Mouse (Mus musculus): ENCODE results near the gene Gsto2. TPM values are rescaled to one million over a fixed set of nuclear protein-coding genes. Genes with fewer than 3 reads are reported as not detected.

Gene Gsto2
- polyA plus RNA-seq, 1 experiment = not detected

GRCm38 (mm10) chr19:47854796-47855783, 10.2 kb upstream of the Gsto2 start, which contains the start of gene Gsto1:
Gsto1 (plus strand) TSS chr19:47854970.
- Histone ChIP-seq H3K4me3 (ENCODE audit: insufficient read depth, low read depth, low read length) (peak within 1 kb of the TSS; percentile 71), H3K27ac (ENCODE audit: insufficient read depth, low read depth, low read length) (no peak within 1 kb of the TSS), H3K4me1 (ENCODE audit: control insufficient read depth, insufficient read depth, low read length) (peaks cover 8% of the 10 kb centered on the region)
- TF ChIP-seq POLR2A (IDR thresholded peaks at IDR 0.05; ENCODE audit: insufficient read depth, low read depth, low read length) (peak; percentile 60; the same call in 1 of the 2 replicates), CTCF (IDR thresholded peaks at IDR 0.05; ENCODE audit: insufficient read depth, low read depth, low read length) (no peak)
- 1% methylated on average over 60 of the region's 60 CpGs for WGBS

- Histone ChIP-seq H3K4me1 (ENCODE audit: control insufficient read depth, insufficient read depth, low read length) (peaks cover 8% of the 10 kb centered on the region), H3K4me3 (ENCODE audit: insufficient read depth, low read depth, low read length) (no peak overlapping the region), H3K27ac (ENCODE audit: insufficient read depth, low read depth, low read length) (no peak overlapping the region)
- TF ChIP-seq POLR2A (IDR thresholded peaks at IDR 0.05; ENCODE audit: insufficient read depth, low read depth, low read length) = no peak
- 77% methylated on average over 18 of the region's 18 CpGs for WGBS
Observed at GRCm38 (mm10) chr19:47857957-47858942, 7.1 kb upstream of the Gsto2 start.

- Histone ChIP-seq H3K4me1 (ENCODE audit: control insufficient read depth, insufficient read depth, low read length) (peaks cover 8% of the 10 kb centered on the region), H3K27ac (ENCODE audit: insufficient read depth, low read depth, low read length) (no peak overlapping the region), H3K4me3 (ENCODE audit: insufficient read depth, low read depth, low read length) (no peak overlapping the region)
- TF ChIP-seq CTCF (IDR thresholded peaks at IDR 0.05; ENCODE audit: insufficient read depth, low read depth, low read length) (no peak), POLR2A (IDR thresholded peaks at IDR 0.05; ENCODE audit: insufficient read depth, low read depth, low read length) (no peak)
- WGBS = 97% methylated on average over 8 of the region's 8 CpGs
Observed at GRCm38 (mm10) chr19:47859180-47859579, 6.2 kb upstream of the Gsto2 start.

- no peak overlapping the region for H3K4me3 ChIP-seq (ENCODE audit: insufficient read depth, low read depth, low read length)
- TF ChIP-seq POLR2A (IDR thresholded peaks at IDR 0.05; ENCODE audit: insufficient read depth, low read depth, low read length) = no peak
- TF ChIP-seq CTCF (IDR thresholded peaks at IDR 0.05; ENCODE audit: insufficient read depth, low read depth, low read length) = no peak
- no peak overlapping the region for H3K27ac ChIP-seq (ENCODE audit: insufficient read depth, low read depth, low read length)
- no peaks in the 10 kb centered on the region for H3K4me1 ChIP-seq (ENCODE audit: control insufficient read depth, insufficient read depth, low read length)
- WGBS = 96% methylated on average over 3 of the region's 3 CpGs
Observed at GRCm38 (mm10) chr19:47862581-47862980, 2.8 kb upstream of the Gsto2 start.

GRCm38 (mm10) chr19:47864051-47864450, 1.3 kb upstream of the Gsto2 start:
- WGBS = 96% methylated on average over 9 of the region's 9 CpGs
- no peak for TF ChIP-seq POLR2A (IDR thresholded peaks at IDR 0.05; ENCODE audit: insufficient read depth, low read depth, low read length)
- TF ChIP-seq CTCF (IDR thresholded peaks at IDR 0.05; ENCODE audit: insufficient read depth, low read depth, low read length) = no peak
- H3K27ac ChIP-seq (ENCODE audit: insufficient read depth, low read depth, low read length) = no peak overlapping the region
- no peak overlapping the region for H3K4me3 ChIP-seq (ENCODE audit: insufficient read depth, low read depth, low read length)
- no peaks in the 10 kb centered on the region for H3K4me1 ChIP-seq (ENCODE audit: control insufficient read depth, insufficient read depth, low read length)

- WGBS = 85% methylated on average over 7 of the region's 7 CpGs
- no peak for TF ChIP-seq POLR2A (IDR thresholded peaks at IDR 0.05; ENCODE audit: insufficient read depth, low read depth, low read length)
- TF ChIP-seq CTCF (IDR thresholded peaks at IDR 0.05; ENCODE audit: insufficient read depth, low read depth, low read length) = no peak
- H3K4me1 ChIP-seq (ENCODE audit: control insufficient read depth, insufficient read depth, low read length) = no peaks in the 10 kb centered on the region
- H3K27ac ChIP-seq (ENCODE audit: insufficient read depth, low read depth, low read length) = no peak overlapping the region
- no peak overlapping the region for H3K4me3 ChIP-seq (ENCODE audit: insufficient read depth, low read depth, low read length)
Observed at GRCm38 (mm10) chr19:47864721-47865120, 613 bp upstream of the Gsto2 start.

- Histone ChIP-seq H3K4me1 (ENCODE audit: control insufficient read depth, insufficient read depth, low read length) (no peaks in the 10 kb centered on the region), H3K4me3 (ENCODE audit: insufficient read depth, low read depth, low read length) (no peak overlapping the region), H3K27ac (ENCODE audit: insufficient read depth, low read depth, low read length) (no peak overlapping the region)
- WGBS = 74% methylated on average over 4 of the region's 4 CpGs
- TF ChIP-seq POLR2A (IDR thresholded peaks at IDR 0.05; ENCODE audit: insufficient read depth, low read depth, low read length) = no peak
- TF ChIP-seq CTCF (IDR thresholded peaks at IDR 0.05; ENCODE audit: insufficient read depth, low read depth, low read length) = no peak
Observed at GRCm38 (mm10) chr19:47867628-47868175, 2.4 kb downstream of the Gsto2 start.

- WGBS = 73% methylated on average over 4 of the region's 4 CpGs
- no peak for TF ChIP-seq CTCF (IDR thresholded peaks at IDR 0.05; ENCODE audit: insufficient read depth, low read depth, low read length)
- TF ChIP-seq POLR2A (IDR thresholded peaks at IDR 0.05; ENCODE audit: insufficient read depth, low read depth, low read length) = no peak
- no peak overlapping the region for H3K4me3 ChIP-seq (ENCODE audit: insufficient read depth, low read depth, low read length)
Observed at GRCm38 (mm10) chr19:47868951-47869350, 3.6 kb downstream of the Gsto2 start.

More at GRCm38 (mm10) chr19:47868951-47869350, 3.6 kb downstream of the Gsto2 start:
- Histone ChIP-seq H3K27ac (ENCODE audit: insufficient read depth, low read depth, low read length) (no peak overlapping the region), H3K4me1 (ENCODE audit: control insufficient read depth, insufficient read depth, low read length) (no peaks in the 10 kb centered on the region)

All from olfactory bulb, adult 2 months (tissue).